Mouse (Mus musculus): ENCODE results near the gene Zcchc24. TPM values are rescaled to one million over a fixed set of nuclear protein-coding genes. Genes with fewer than 3 reads are reported as not detected.

Gene Zcchc24
- polyA plus RNA-seq, 1 experiment from 2014 or later, result 13.4 TPM

GRCm38 (mm10) chr14:25666668-25667376, 102.0 kb downstream of the Zcchc24 start:
- peaks cover 12% of the 10 kb centered on the region for H3K36me3 ChIP-seq (ENCODE audit: control insufficient read depth, insufficient read depth, low read length)

GRCm38 (mm10) chr14:25665314-25665970, 103.4 kb downstream of the Zcchc24 start:
- H3K4me1 ChIP-seq (replicated peaks; ENCODE audit: control insufficient read depth, insufficient read depth, low read length), result 0 out of 2 replicates have a peak, but pooled peaks cover 3% of the 10 kb centered on the region
- H3K36me3 ChIP-seq (ENCODE audit: control insufficient read depth, insufficient read depth, low read length), result peaks cover 12% of the 10 kb centered on the region
- no peak for ATAC-seq (ENCODE audit: low FRiP score)
- H3K4me2 ChIP-seq (replicated peaks; ENCODE audit: low read depth, low read length), result no peak overlapping the region
- no peak overlapping the region for H3K9ac ChIP-seq (ENCODE audit: low read depth, low read length)
- no peak overlapping the region for H3K4me3 ChIP-seq (ENCODE audit: low read depth, low read length)
- no peak for DNase-seq (ENCODE audit: low spot score)
- H3K27me3 ChIP-seq (ENCODE audit: control insufficient read depth, insufficient read depth, low read length), result no peaks in the 10 kb centered on the region
- WGBS, result 70% methylated on average over 19 of the region's 19 CpGs
- 0 out of 2 replicates have a peak overlapping the region, but pooled peaks have one; percentile 17 for H3K27ac ChIP-seq (ENCODE audit: low read depth, low read length)
- H3K9me3 ChIP-seq (ENCODE audit: control insufficient read depth, low read length), result no peaks in the 10 kb centered on the region

More at GRCm38 (mm10) chr14:25666668-25667376, 102.0 kb downstream of the Zcchc24 start:
- H3K27me3 ChIP-seq (ENCODE audit: control insufficient read depth, insufficient read depth, low read length), result no peaks in the 10 kb centered on the region
- H3K4me3 ChIP-seq (ENCODE audit: low read depth, low read length), result no peak overlapping the region
- WGBS, result 93% methylated on average over 2 of the region's 2 CpGs
- no peak overlapping the region for H3K27ac ChIP-seq (ENCODE audit: low read depth, low read length)
- no peak overlapping the region for H3K4me2 ChIP-seq (replicated peaks; ENCODE audit: low read depth, low read length)
- ATAC-seq (ENCODE audit: low FRiP score) (no peak), DNase-seq (ENCODE audit: low spot score) (no peak)
- H3K4me1 ChIP-seq (replicated peaks; ENCODE audit: control insufficient read depth, insufficient read depth, low read length), result 0 out of 2 replicates have a peak, but pooled peaks cover 3% of the 10 kb centered on the region
- H3K9me3 ChIP-seq (ENCODE audit: control insufficient read depth, low read length), result no peaks in the 10 kb centered on the region
- no peak overlapping the region for H3K9ac ChIP-seq (ENCODE audit: low read depth, low read length)

DNA sequence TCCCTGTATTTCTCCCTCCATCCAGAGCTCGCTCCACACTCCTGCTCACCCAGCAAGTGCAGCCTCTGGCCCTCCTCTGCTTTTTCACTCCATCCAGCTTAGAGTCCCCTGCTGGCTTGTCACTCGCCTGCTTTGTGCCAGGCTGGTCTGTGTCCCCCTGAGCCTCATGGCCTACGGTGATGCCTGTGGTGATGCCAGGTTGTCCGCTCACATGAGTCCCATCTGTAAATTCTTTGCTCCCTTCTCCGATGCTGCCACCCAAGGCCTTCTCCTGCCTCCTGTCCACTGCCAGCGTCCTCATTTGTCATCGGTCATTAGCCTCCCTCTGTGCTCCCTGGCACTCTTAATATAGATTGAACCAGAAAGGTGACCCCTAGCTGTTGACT, 104.5 kb downstream of the Zcchc24 start:
- Histone ChIP-seq H3K27ac (ENCODE audit: low read depth, low read length) (peak overlapping the region; percentile 63), H3K27me3 (ENCODE audit: control insufficient read depth, insufficient read depth, low read length) (no peaks in the 10 kb centered on the region), H3K9me3 (ENCODE audit: control insufficient read depth, low read length) (no peaks in the 10 kb centered on the region), H3K4me3 (ENCODE audit: low read depth, low read length) (no peak overlapping the region), H3K36me3 (ENCODE audit: control insufficient read depth, insufficient read depth, low read length) (peaks cover 12% of the 10 kb centered on the region), H3K9ac (ENCODE audit: low read depth, low read length) (no peak overlapping the region), H3K4me2 (replicated peaks; ENCODE audit: low read depth, low read length) (no peak overlapping the region), H3K4me1 (replicated peaks; ENCODE audit: control insufficient read depth, insufficient read depth, low read length) (0 out of 2 replicates have a peak, but pooled peaks cover 3% of the 10 kb centered on the region)
- no peak for ATAC-seq (ENCODE audit: low FRiP score)
- DNase-seq (ENCODE audit: low spot score), result no peak
- 55% methylated on average over 7 of the region's 7 CpGs for WGBS

DNA sequence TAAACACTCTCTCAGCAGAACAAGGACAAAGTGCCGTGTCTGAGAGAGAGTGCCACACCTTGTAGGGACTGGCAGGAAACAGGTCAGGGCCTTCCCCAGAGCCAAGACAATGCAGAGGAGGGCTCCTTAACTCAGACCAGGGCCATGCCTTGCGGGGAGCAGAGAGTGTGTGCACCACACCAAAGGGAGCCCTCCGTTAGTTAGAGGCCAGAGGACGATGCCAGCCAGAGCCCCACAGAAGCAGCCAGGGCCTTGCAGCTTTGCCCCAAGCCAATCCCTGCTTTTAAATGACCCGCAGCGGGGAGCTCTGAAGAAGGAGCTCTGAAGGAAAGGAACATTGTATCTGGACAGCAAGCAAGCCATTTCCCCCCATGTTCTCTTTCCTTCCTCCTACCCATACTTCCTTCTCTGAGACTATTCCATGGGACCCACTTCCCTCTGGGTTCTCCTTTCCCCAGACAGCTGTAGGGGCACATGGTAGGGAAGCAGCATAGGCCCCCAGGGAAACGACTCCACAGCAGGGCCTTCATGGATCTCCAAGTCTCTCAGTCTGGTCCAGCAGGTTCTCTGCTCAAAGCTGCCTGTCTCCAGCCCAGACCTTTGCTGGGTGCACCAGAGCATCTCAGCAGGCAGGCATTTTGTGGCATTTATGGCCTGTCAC, 105.1 kb downstream of the Zcchc24 start:
- Histone ChIP-seq H3K27ac (ENCODE audit: low read depth, low read length) (peak overlapping the region; percentile 63), H3K4me1 (replicated peaks; ENCODE audit: control insufficient read depth, insufficient read depth, low read length) (0 out of 2 replicates have a peak, but pooled peaks cover 3% of the 10 kb centered on the region), H3K9me3 (ENCODE audit: control insufficient read depth, low read length) (no peaks in the 10 kb centered on the region), H3K27me3 (ENCODE audit: control insufficient read depth, insufficient read depth, low read length) (no peaks in the 10 kb centered on the region), H3K4me2 (replicated peaks; ENCODE audit: low read depth, low read length) (no peak overlapping the region), H3K36me3 (ENCODE audit: control insufficient read depth, insufficient read depth, low read length) (peaks cover 13% of the 10 kb centered on the region), H3K4me3 (ENCODE audit: low read depth, low read length) (no peak overlapping the region), H3K9ac (ENCODE audit: low read depth, low read length) (no peak overlapping the region)
- ATAC-seq (ENCODE audit: low FRiP score), result no peak
- DNase-seq (ENCODE audit: low spot score), result no peak
- 79% methylated on average over 7 of the region's 7 CpGs for WGBS

Other genes starting within 250 kb of the Zcchc24 start
- gene Ppif, start 74.9 kb downstream of the Zcchc24 start, polyA plus RNA-seq (2014; fragmentation: Nextera tagmentation; extraction: Ambion mirVana), result 32.3 and 33.3 TPM in 2 replicates
- 4.3 and 5.5 TPM in 2 replicates for gene Anxa11, start 73.1 kb upstream of the Zcchc24 start, polyA plus RNA-seq (2014; fragmentation: Nextera tagmentation; extraction: Ambion mirVana)
- 0.11 TPM in 1 of 2 replicates, not detected in the other for gene Plac9a, start 134.1 kb upstream of the Zcchc24 start, polyA plus RNA-seq (2014; fragmentation: Nextera tagmentation; extraction: Ambion mirVana)
- 3.3 and 3.6 TPM in 2 replicates for gene Tmem254a, start 158.6 kb upstream of the Zcchc24 start, polyA plus RNA-seq (2014; fragmentation: Nextera tagmentation; extraction: Ambion mirVana)
- not detected in 2 replicates for gene Cphx1, start 169.3 kb upstream of the Zcchc24 start, polyA plus RNA-seq (2014; fragmentation: Nextera tagmentation; extraction: Ambion mirVana)
- 6.3 and 6.9 TPM in 2 replicates for gene Duxbl1, start 209.5 kb upstream of the Zcchc24 start, polyA plus RNA-seq (2014; fragmentation: Nextera tagmentation; extraction: Ambion mirVana)

Data from hindbrain, embryonic 11.5 days (tissue).